Mouse (Mus musculus): ENCODE results near the gene Cyp26a1. TPM values are rescaled to one million over a fixed set of nuclear protein-coding genes. Genes with fewer than 3 reads are reported as not detected.

Gene Cyp26a1
- polyA plus RNA-seq (2015; fragmentation: Illumina TruSeq; extraction: RNeasy Lipid Tissue Mini Kit (QIAGEN cat#74804); ENCODE audit: insufficient read depth, low read depth, low replicate concordance) = not detected

GRCm38 (mm10) chr19:37697651-37698272 is at the start of gene Cyp26a1:
Cyp26a1 (plus strand) TSS chr19:37697798.

GRCm38 (mm10) chr19:37685281-37685680 is 12.3 kb upstream of the Cyp26a1 start, which contains the start of gene Cyp26c1:
Cyp26c1 (plus strand) TSS chr19:37685581.

Other genes starting within 250 kb of the Cyp26a1 start
- gene Exoc6, start 147.4 kb upstream of the Cyp26a1 start, polyA plus RNA-seq (2015; fragmentation: Illumina TruSeq; extraction: RNeasy Lipid Tissue Mini Kit (QIAGEN cat#74804); ENCODE audit: insufficient read depth, low read depth, low replicate concordance) = 3.6 TPM
- gene Cyp26c1, start 12.2 kb upstream of the Cyp26a1 start, polyA plus RNA-seq (2015; fragmentation: Illumina TruSeq; extraction: RNeasy Lipid Tissue Mini Kit (QIAGEN cat#74804); ENCODE audit: insufficient read depth, low read depth, low replicate concordance) = not detected